Mouse (Mus musculus): ENCODE measurements at regions not wholly inside any gene's neighbourhood (a gene's known extent, or its start where the extent isn't known, plus 50 kb on each side); places are given as distances from the start of the nearest gene placed in this dataset.

DNA sequence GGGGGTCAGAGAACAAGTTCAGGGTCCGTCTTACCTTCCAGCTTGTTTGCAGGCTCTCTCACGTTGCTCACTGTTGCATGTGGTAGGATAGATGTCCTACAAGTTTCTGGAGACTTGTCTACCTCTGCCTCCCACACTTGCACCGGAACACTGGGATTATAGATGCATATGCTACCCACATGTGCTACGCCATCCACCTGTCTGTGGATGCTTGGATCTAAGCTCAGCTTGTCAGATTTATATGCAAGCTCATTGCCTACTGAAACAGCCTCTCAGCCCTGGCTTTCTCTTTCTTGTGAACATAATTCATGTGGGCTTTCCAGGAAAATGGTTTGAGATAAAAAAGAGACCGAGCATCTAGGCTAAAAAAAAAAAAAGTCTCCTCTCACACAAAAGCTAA lies 353.0 kb downstream of the Nucb2 start:
- peak; percentile 6 to 8 for DNase-seq (ENCODE audit: low spot score in 2 of 2)

GRCm38 (mm10) chr7:116857744-116858143 lies 353.6 kb downstream of the Nucb2 start:
- DNase-seq (ENCODE audit: low spot score in 2 of 2), result no peak

DNA sequence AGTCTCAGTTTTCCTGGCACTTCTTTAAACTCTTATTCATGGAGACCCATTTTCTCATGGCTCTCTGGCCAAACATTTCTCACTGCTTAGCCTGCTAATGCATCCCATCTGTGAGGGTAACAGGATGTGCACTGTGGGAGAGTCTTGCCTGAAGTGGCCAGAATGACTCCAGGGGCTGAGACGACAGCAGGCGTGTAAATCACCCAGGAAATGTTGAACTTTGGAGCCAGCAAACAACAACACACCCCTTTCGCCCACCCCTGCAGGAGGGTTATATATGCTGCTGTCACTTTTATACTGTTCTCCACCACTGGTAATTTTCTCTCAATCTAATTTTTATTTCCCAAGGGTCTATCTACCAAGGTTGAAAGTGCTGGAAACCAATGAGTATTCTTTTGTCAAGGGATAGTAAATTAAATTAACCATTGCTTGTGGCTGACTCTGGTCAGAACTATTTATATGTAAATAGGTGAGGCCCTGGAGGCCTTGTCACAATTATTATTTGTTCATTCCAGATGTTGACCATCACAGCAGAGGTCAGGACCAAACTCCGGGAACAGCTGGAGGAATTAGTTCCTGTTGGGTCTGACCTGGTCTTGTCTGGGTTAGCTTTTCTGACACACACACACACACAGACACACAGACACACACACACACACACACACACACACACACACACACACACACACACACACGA lies 378.2 kb downstream of the Nucb2 start:
- no peak for DNase-seq (ENCODE audit: low spot score in 2 of 2)

- DNase-seq (ENCODE audit: low spot score in 2 of 2), result no peak
These were observed 389.7 kb downstream of the Nucb2 start for GRCm38 (mm10) chr7:116893846-116894245.

GRCm38 (mm10) chr7:116915797-116916196 lies 411.6 kb downstream of the Nucb2 start:
- no peak for DNase-seq (ENCODE audit: low spot score in 2 of 2)

- DNase-seq (ENCODE audit: low spot score in 2 of 2), result no peak
These were observed 413.9 kb downstream of the Nucb2 start for GRCm38 (mm10) chr7:116917921-116918670.

- DNase-seq (ENCODE audit: low spot score in 2 of 2), result no peak
These were observed 434.3 kb upstream of the Xylt1 start for GRCm38 (mm10) chr7:116946448-116946847.

DNA sequence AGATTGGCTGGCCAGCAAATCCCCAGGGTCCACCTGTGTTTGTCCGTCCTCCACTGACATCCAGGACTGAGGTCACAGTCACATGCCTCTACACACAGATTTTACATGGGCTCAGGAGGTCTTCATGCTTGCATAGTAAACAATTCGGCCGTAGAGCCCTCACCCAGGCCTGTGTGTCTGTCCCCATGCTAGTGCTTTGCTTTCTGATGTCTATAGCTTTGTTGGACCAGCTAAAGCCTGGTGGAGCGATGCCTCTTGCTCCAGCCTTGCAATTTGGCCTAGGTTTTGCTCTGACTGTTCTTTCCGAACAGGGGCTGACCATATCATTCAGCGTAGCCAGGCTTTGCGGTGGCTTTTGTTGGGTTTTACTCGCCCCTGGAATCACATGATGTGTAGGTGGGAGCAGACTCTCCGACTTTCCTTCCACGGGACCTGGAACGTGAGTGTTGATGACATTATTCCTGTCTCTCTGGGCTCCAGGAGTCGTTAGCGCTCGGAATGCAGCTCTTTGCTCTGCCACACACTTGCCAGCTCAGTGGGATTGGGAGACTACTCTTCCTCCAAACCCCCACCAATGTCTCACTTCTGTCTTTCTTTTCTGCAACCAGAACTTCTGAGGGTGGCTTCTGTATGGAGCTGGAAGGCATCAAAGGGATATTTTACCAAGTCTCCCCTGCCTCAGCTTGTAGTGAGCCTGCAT lies 421.4 kb upstream of the Xylt1 start:
- peak in 1 of 2 experiments; percentile 4 for DNase-seq (ENCODE audit: low spot score in 2 of 2)

GRCm38 (mm10) chr7:116963839-116964238 lies 416.9 kb upstream of the Xylt1 start:
- DNase-seq (ENCODE audit: low spot score in 2 of 2), result no peak

- no peak for DNase-seq (ENCODE audit: low spot score in 2 of 2)
These were observed 389.4 kb upstream of the Xylt1 start for GRCm38 (mm10) chr7:116991351-116991750.

DNA sequence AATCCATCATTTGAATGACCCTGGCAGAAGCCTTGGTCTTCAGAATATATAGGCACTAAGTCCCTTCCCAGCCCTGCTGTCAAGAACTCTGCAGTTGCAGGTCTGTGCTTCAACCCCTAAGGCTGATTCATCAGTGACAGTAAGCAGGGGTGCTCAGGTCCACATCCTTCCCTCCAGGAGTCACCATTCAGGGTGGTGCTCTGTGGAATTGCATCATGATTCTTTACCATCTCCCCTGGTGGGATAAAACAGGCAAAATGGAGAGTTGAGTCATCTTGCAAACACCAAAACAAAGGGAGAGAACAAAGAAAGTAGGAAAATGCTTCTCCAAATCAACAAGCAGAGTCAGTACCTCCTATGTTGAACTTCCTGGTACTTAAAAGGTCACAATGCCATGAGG lies 388.6 kb upstream of the Xylt1 start:
- no peak for DNase-seq (ENCODE audit: low spot score in 2 of 2)

DNA sequence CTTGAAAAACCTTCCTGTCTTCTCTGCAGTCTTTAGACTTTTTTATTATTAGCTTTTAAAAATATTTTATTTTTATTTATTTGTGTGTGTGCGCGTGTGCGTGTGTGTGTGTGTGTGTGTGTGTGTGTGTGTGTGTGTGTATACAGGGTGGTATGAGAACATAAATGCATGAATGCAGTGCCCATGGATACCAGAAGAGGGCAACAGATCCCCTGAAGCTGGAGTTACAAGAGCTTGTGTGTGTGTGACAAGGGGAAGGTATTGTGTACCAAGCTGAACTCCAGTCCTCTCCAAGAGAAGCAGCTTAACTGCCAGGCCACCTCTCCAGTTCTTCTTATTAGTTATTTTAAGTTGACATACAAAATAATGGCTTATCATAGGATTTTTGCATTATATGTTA lies 385.0 kb upstream of the Xylt1 start:
- DNase-seq (ENCODE audit: low spot score in 2 of 2), result no peak

DNA sequence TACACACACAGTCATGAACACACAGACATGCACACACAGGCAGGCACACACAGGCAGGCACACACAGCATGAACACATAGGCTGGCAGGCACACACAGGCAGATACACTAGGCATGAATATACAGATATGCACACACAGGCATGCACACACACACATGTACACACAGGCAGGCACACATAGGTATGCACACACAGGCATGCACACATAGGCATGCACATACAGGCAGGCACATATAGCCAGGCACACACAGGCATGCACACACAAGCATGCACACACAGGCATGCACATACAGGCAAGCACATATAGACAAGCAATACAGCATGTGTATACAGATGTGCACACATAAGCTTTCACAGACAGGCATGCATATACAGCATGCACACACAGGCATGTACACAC lies 377.6 kb upstream of the Xylt1 start:
- no peak for DNase-seq (ENCODE audit: low spot score in 2 of 2)

DNA sequence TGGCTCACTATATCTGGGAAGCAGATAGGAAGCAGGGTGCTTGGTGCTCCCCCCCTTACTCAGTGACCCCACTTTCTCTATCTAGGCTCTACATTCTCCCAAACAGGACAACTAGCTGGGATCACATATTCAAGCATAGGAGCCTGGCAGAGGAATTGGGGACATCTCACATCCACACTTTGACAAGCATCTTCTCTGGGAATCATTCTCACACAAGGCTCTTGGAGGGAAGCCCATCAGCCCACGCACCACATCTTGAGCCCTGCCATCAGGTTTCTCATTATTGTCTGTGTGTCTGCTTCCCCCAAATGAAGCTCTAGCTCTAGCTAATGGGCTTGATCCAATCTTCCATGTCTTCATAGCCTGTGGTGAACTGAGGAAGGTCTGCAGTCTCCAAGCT lies 362.4 kb upstream of the Xylt1 start:
- DNase-seq (ENCODE audit: low spot score in 2 of 2), result peak; percentile 8 to 31

DNA sequence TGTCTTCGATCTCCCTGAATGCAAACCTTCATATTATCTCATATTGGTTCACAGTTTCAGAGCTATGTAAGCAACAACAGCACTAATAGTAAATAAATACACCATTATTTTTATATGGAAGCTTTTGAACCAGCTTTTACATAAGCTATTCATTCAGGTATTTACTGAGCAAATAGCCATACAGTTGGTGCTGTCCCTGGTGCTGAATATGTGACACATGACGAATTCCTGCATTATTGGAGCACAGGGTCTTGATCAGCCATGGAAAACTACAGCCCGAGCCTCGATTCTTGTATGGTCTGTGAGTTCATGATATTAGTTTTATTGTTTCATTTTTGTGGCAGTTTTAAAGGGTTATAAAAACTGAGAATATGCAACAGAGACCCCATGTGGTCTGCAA lies 359.1 kb upstream of the Xylt1 start:
- no peak for DNase-seq (ENCODE audit: low spot score in 2 of 2)

DNA sequence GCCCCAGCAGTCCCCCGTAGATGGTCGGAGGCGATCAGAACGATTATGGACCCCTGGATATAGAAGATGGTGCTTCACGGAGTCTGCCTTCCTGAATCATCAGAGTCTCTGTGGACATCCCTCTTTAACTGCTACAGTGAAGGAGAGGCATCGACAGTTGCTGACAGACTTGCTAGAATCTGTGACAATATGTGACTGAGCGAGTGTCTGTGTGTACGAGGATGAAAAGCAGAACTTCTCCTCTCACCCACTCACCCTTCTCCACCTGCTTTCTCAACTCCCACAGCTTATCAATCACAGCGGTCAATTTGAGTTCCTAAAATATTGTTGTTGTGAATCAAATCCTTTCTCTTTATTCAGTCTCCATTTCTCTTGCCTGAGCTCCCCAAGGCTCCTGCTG lies 335.9 kb upstream of the Xylt1 start:
- DNase-seq (ENCODE audit: low spot score in 2 of 2), result no peak

DNA sequence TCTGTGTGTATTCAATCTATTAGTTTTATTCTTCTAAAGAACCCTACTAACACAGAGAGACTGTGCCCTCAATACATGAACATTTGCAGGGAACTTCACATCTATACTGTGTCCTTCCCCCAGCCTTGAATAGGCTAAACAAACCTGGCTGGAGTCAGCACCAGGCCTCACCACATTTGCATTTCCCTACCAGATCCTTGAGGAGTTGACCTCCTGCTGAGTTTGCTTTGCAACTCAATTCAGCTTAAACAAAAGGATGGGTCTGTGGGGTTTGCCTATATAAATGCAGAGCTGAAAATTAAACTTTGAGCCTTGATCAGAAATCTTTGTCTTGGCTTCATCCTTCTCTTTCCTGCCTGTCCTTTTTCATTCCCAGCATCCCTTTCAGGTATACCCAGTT lies 331.5 kb upstream of the Xylt1 start:
- no peak for DNase-seq (ENCODE audit: low spot score in 2 of 2)

- DNase-seq (ENCODE audit: low spot score in 2 of 2), result no peak
These were observed 315.0 kb upstream of the Xylt1 start for GRCm38 (mm10) chr7:117065771-117066170.

- peak in 1 of 2 experiments; percentile 19 for DNase-seq (ENCODE audit: low spot score in 2 of 2)
These were observed 289.7 kb upstream of the Xylt1 start for GRCm38 (mm10) chr7:117090911-117091550.

DNA sequence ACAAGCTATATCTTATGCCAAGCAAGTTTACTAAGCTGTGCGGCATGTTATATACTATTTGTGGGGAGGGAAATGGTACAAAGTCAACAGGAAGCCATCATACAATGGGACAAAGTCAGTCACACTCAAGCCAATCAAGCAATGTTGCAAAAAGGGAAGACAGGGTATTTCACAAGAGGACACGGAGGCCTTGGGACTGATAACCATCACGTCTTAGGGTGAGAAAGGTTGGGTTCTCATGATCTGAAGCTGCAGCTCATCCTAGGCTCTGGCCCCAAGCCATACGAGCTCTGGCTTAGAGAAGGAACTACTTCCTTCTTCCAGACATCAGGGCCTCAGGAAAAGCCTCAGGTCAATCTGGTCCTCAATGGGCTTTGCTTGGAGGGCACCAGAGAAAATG lies 287.9 kb upstream of the Xylt1 start:
- DNase-seq (ENCODE audit: low spot score in 2 of 2), result no peak

DNA sequence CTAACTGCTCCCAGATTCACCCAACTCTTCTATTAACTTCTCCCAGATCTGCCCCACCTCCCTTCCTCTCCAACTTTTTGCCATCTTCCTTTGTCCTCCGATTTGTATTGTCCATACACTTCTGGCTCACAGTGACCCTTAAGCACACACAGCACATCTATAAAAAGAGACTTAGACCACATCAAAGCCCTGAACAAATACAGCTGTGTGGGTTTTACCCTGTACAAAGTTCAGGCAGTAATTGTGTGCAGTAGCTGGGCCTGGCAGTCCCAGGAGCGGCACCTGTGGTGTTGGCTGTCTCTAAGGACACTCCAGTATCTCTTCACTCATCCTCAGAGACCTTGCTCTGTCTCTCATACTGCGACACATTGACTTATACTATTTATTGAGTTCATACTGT lies 283.2 kb upstream of the Xylt1 start:
- DNase-seq (ENCODE audit: low spot score in 2 of 2), result no peak

- no peak for DNase-seq (ENCODE audit: low spot score in 2 of 2)
These were observed 281.7 kb upstream of the Xylt1 start for GRCm38 (mm10) chr7:117099041-117099440.

Measured in frontal cortex, postnatal 25 days (tissue).